Mouse (Mus musculus) midbrain, embryonic 16.5 days (tissue): ENCODE measurements around the gene Mansc1. TPM values are rescaled to one million over a fixed set of nuclear protein-coding genes. Genes with fewer than 3 reads are reported as not detected.
A peak's percentile ranks its signal among the peaks of the same experiment; 100 is the strongest.

ENCODE experiments used
- ATAC-seq: fragments of 200-750 bp; cut with Nextera tagmentation; 2 replicates; pipeline ENCODE4 v1.8.0; 2017; ENCODE audit warnings: moderate TSS enrichment
- H3K27ac ChIP-seq: fragments of 300-500 bp; sonication (generic); 2 replicates; pipeline ENCODE4 v1.5.1; 2014; ENCODE audit warnings: mild to moderate bottlenecking, low read length, mixed read lengths
- H3K27me3 ChIP-seq: fragments of 300-500 bp; sonication (generic); 2 replicates; pipeline ENCODE4 v1.6.1; 2014; ENCODE audit warnings: low read depth, low read length, mixed read lengths; ENCODE audit not compliant: control insufficient read depth, insufficient read depth
- H3K36me3 ChIP-seq: fragments of 300-500 bp; sonication (generic); 2 replicates; pipeline ENCODE4 v1.6.1; 2014; ENCODE audit warnings: mild to moderate bottlenecking, low read length, moderate library complexity, mixed read lengths; ENCODE audit not compliant: control insufficient read depth, insufficient read depth
- H3K4me1 ChIP-seq: fragments of 300-500 bp; sonication (generic); 2 replicates; pipeline ENCODE4 v1.6.1; 2014; ENCODE audit warnings: mild to moderate bottlenecking, low read length, mixed read lengths; ENCODE audit not compliant: control insufficient read depth, insufficient read depth
- H3K4me2 ChIP-seq: fragments of 300-500 bp; sonication (generic); 2 replicates; pipeline ENCODE4 v1.6.1; 2014; ENCODE audit warnings: mild to moderate bottlenecking, low read length, mixed read lengths
- H3K4me3 ChIP-seq: fragments of 300-500 bp; sonication (generic); 2 replicates; pipeline ENCODE4 v1.5.1; 2014; ENCODE audit warnings: low read depth, mild to moderate bottlenecking, low read length, moderate library complexity, mixed read lengths
- H3K9ac ChIP-seq: fragments of 300-500 bp; sonication (generic); 2 replicates; pipeline ENCODE4 v1.6.1; 2014; ENCODE audit warnings: low read depth, low read length, mixed read lengths
- H3K9me3 ChIP-seq: fragments of 300-500 bp; sonication (generic); replicated peaks from 2 replicates; pipeline ENCODE4 v1.6.1; 2014; ENCODE audit warnings: mild to moderate bottlenecking, low read length, mixed read lengths; ENCODE audit not compliant: control insufficient read depth, poor library complexity, severe bottlenecking
- WGBS: fragments of 180-500 bp; shearing (Covaris S2); extraction: QIAGEN DNeasy Blood & Tissue Kit; methylation state at CpG from one replicate; pipeline ENCODE4 v1.1.7; 2014; 5-methylcytosine and 5-hydroxymethylcytosine counted together
- polyA plus RNA-seq: library from polyadenylated mRNA; unstranded; fragments of >200 nt; fragmentation: Nextera tagmentation; extraction: Ambion mirVana; gene quantifications from 2 replicates; pipeline ENCODE4 v1.2.1, GENCODE M21; 2015

Mansc1 gene
- polyA plus RNA-seq, 1 experiment from 2014 or later, result 1.0 TPM

DNA sequence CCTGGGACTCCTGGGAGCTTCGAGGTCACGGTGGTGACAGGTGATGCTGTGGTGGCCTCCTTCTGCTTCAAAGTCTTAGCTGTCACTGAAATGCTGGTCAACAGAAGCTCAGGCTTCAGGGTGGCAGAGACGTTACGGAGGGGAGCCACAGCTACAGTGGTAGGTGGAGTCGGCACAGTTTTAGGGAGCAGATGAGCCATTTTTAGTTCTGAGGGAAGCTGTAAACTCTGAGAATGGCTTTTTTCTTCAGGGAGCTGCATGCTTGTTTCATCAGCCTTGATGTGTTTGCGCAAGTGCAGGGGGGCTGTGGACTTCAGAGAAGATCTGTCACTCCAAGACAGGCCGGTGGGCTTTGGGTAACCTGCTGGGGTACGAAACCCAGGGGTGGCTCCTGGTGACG lies 21.9 kb downstream of the Mansc1 start:
- no peak overlapping the region for H3K27ac ChIP-seq
- H3K36me3 ChIP-seq, result no peaks in the 10 kb centered on the region
- no peak overlapping the region for H3K4me3 ChIP-seq
- no peak overlapping the region for H3K4me2 ChIP-seq
- H3K4me1 ChIP-seq, result 0 out of 2 replicates have a peak, but pooled peaks cover 3% of the 10 kb centered on the region
- no peak overlapping the region for H3K9ac ChIP-seq
- no peaks in the 10 kb centered on the region for H3K9me3 ChIP-seq
- WGBS, result 89% methylated on average over 9 of the region's 9 CpGs
- no peak for ATAC-seq
- H3K27me3 ChIP-seq, result no peaks in the 10 kb centered on the region

DNA sequence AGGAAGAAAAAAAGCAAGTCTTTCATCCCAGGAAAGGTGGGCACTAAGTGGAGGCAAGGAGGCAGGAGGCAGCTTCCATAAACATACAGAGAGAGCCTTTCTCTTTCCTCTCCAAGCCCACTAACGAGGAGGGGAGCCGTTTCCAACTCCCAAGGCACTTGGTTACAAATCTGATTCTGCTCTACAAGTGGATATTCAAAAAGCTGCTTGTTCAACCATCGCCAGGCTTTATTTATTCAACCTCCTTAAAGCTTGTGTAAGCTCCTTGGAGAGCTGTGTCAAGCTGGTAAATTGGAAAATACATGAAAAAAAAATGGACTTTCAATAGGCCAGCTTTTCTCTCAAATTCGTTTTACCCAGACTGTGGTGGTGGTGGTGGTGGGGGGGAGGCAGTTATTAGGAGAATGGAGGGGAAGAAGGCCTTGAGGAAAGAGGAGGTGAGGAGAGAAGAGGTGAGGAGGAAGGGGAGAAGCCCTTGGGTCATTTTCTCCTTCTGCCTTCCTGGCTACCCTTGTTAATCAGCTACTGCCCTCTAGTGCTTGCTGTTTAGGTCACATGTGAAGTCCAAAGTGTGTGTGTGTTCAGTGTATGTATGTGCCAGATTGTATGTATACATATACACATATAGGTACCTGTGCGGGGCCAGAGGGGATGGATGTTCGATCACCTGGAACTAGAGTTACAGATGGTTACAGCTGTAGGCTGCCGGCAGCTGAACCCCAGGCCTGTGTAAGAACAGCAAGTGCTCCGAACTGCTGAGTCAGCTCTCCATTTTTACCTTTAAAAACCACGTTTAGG lies 25.1 kb downstream of the Mansc1 start:
- no peaks in the 10 kb centered on the region for H3K9me3 ChIP-seq
- H3K27me3 ChIP-seq, result no peaks in the 10 kb centered on the region
- 0 out of 2 replicates have a peak, but pooled peaks cover 3% of the 10 kb centered on the region for H3K4me1 ChIP-seq
- no peak overlapping the region for H3K4me2 ChIP-seq
- H3K9ac ChIP-seq, result no peak overlapping the region
- 54% methylated on average over 9 of the region's 9 CpGs for WGBS
- no peak overlapping the region for H3K4me3 ChIP-seq
- H3K27ac ChIP-seq, result no peak overlapping the region
- ATAC-seq, result peak; percentile 55; the same call in 1 of the 2 replicates
- no peaks in the 10 kb centered on the region for H3K36me3 ChIP-seq

DNA sequence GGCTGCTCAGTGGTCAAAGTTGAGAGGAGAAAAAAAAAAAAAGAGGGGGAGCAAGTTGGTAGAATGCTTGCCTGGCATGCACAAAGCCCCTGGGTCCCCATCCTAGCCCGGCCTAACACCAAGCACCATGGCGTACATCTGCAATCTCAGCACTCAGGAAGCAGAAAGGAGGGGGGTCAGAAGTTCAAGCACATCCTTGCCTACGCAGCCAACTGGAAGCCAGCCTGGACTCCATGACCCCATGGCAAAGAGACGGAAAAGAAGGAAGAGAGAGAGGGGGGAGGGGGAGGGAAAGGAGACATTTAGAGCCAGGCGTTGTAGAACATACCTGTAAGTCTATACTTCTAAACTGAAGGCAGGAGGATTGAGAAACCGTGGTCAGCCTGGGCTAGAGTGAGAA lies 25.7 kb downstream of the Mansc1 start:
- WGBS, result 72% methylated on average over 6 of the region's 6 CpGs
- Histone ChIP-seq H3K9ac (no peak overlapping the region), H3K4me3 (no peak overlapping the region), H3K4me2 (no peak overlapping the region), H3K27me3 (no peaks in the 10 kb centered on the region), H3K36me3 (no peaks in the 10 kb centered on the region), H3K27ac (no peak overlapping the region), H3K9me3 (no peaks in the 10 kb centered on the region), H3K4me1 (0 out of 2 replicates have a peak, but pooled peaks cover 3% of the 10 kb centered on the region)
- ATAC-seq, result no peak

DNA sequence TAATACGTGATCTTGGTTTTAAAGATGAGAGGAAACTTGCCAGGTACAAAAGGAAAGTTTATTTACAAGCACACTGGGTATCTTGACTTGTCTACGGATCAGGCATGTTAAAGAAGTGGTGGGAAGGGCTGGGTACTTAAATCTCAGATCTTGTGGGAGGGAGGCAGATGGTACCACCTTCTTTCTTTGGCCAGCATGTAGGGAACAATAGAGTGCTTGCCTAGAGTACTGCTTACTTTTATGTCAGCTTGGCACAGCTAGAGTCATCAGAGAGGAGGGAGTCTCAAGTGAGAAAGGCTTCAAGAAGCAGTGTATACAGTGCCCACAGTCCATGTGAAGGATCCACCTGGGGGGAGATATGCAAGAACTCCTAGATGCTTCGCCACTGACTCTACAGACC lies 27.1 kb downstream of the Mansc1 start:
- no peak for ATAC-seq
- H3K27me3 ChIP-seq, result no peaks in the 10 kb centered on the region
- H3K9me3 ChIP-seq, result no peaks in the 10 kb centered on the region
- H3K4me1 ChIP-seq, result 0 out of 2 replicates have a peak, but pooled peaks cover 3% of the 10 kb centered on the region
- H3K4me2 ChIP-seq, result no peak overlapping the region
- WGBS, result 89% methylated on average over 3 of the region's 3 CpGs
- H3K9ac ChIP-seq, result no peak overlapping the region
- no peak overlapping the region for H3K4me3 ChIP-seq
- no peaks in the 10 kb centered on the region for H3K36me3 ChIP-seq
- H3K27ac ChIP-seq, result no peak overlapping the region

DNA sequence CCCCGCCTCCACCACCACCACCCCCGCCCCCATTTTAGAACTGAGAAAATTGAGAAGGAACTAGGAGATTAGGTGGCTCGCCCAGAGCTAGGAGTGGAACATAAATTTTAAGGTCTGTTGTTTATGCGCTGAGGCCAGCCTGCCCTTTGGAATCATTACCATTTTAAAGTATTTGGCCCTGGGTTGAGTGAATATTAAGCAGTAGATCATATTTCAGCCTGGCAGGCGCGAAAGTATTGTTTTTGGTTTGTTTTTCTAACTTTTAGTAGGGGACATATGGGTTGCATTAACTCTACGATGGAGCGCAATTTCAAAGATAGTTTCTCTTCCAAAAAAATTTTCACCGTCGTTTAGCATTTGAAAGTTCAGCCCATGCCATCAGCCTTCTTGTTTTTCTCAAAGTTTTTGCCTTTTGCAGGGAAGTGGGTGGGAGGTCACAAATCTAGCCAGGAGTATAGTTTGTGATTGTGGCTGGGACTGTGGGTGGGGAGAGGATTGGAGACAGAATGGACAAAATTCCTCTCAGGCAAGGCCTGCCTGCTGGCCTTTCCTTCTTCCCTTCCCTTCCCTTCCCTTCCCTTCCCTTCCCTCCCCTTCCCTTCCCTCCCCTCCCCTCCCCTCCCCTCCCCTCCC lies 29.8 kb downstream of the Mansc1 start:
- no peaks in the 10 kb centered on the region for H3K36me3 ChIP-seq
- H3K27me3 ChIP-seq, result no peaks in the 10 kb centered on the region
- no peaks in the 10 kb centered on the region for H3K9me3 ChIP-seq
- ATAC-seq, result no peak
- H3K27ac ChIP-seq, result no peak overlapping the region
- no peak overlapping the region for H3K9ac ChIP-seq
- 61% methylated on average over 10 of the region's 10 CpGs for WGBS
- no peak overlapping the region for H3K4me2 ChIP-seq
- 0 out of 2 replicates have a peak, but pooled peaks cover 3% of the 10 kb centered on the region for H3K4me1 ChIP-seq
- H3K4me3 ChIP-seq, result no peak overlapping the region

DNA sequence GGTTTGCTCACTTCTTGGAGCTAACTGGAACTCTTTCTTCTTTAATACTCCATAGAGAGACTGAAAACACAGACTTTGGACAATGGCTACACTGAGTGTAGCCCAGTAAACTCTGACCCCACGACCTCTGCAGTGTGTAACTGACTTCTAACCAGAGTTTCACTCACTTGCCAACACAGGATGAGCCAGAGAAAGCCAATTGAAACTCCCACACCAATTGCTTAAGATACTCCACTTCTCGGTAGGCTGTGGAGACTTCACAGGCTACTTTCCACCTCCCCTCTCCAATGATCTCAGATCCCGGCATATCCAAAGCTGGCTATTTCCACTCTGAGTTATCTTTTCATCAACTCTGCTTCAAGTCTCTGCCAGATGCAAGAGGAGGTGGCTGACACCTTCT lies 30.5 kb downstream of the Mansc1 start:
- no peaks in the 10 kb centered on the region for H3K9me3 ChIP-seq
- H3K4me2 ChIP-seq, result no peak overlapping the region
- no peak overlapping the region for H3K9ac ChIP-seq
- H3K4me1 ChIP-seq, result no peaks in the 10 kb centered on the region
- 58% methylated on average over 3 of the region's 3 CpGs for WGBS
- no peak for ATAC-seq
- H3K27ac ChIP-seq, result no peak overlapping the region
- H3K27me3 ChIP-seq, result no peaks in the 10 kb centered on the region
- H3K4me3 ChIP-seq, result no peak overlapping the region
- H3K36me3 ChIP-seq, result no peaks in the 10 kb centered on the region

DNA sequence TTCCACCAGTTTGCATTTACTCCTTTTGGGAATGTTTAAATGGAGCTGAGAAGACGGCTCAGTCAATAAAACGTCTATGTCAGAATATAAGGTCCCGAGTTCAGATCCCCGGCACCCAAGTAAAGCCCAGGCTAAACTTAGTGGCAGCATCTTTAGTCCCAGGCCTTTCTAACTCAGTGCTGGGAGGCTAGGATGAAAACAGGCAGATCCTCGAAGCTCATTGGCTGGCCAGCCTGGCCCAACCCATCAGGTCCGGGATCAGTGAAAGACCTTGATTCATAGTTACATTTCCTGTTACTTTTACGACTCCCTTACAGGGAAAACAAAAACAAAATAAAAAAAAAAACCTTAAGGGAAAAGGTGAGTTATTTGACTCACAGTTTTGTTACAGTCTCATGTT lies 31.2 kb downstream of the Mansc1 start:
- ATAC-seq, result no peak
- Histone ChIP-seq H3K36me3 (no peaks in the 10 kb centered on the region), H3K9me3 (no peaks in the 10 kb centered on the region), H3K4me3 (no peak overlapping the region), H3K4me1 (no peaks in the 10 kb centered on the region), H3K27ac (no peak overlapping the region), H3K9ac (no peak overlapping the region), H3K4me2 (no peak overlapping the region), H3K27me3 (no peaks in the 10 kb centered on the region)
- WGBS, result 62% methylated on average over 7 of the region's 7 CpGs

DNA sequence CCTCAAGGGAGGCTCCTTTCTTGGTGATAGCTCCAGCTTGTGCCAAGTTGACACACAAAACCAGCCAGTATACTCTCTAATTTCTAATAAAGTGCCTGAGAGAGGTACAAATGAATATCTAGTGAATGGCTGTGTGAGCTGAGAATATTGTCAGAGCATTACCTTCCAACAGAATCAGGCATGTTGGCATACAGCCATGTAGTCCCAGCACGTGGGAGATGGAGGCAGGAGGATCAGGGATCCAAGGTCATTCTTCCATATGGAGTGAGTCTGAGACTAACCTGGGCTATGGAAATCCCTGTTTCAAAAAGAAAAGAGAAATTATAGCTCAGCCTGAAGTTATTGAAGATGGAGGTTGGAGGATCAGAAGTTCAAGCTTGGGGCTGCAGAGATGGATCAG lies 33.0 kb downstream of the Mansc1 start:
- Histone ChIP-seq H3K4me3 (no peak overlapping the region), H3K4me1 (no peaks in the 10 kb centered on the region), H3K27ac (no peak overlapping the region), H3K9ac (no peak overlapping the region), H3K9me3 (no peaks in the 10 kb centered on the region), H3K4me2 (no peak overlapping the region), H3K36me3 (no peaks in the 10 kb centered on the region), H3K27me3 (no peaks in the 10 kb centered on the region)
- 63% methylated on average over 1 of the region's 1 CpGs for WGBS
- ATAC-seq, result no peak

DNA sequence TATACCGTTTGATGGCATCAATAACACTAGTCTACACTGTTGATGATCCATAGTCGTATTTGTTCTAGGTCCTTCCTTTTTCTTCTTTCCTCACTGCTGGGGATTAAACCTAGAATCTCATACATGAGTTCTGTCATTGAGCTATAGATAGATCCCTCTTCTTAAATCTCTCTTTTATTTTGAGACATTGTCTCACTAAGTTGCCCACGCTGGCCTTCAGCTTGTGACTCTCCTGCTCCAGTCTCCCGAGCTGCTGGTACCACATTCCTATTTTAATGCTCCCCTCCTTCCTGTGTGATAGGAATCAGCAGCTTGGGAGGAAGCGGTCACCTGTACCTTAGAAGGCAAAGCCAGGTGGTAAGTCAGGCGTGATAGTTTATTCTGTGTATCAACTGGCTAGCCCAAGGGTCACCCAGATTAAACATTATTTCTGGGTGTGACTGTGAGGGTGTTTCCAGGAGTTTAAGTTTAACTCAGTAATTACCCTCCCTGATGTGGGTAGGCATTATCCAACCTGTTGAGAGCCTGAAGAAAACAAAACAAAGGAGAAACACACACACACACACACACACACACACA lies 34.5 kb downstream of the Mansc1 start:
- Histone ChIP-seq H3K36me3 (no peaks in the 10 kb centered on the region), H3K4me2 (no peak overlapping the region), H3K9ac (no peak overlapping the region), H3K4me3 (no peak overlapping the region), H3K9me3 (no peaks in the 10 kb centered on the region), H3K27me3 (no peaks in the 10 kb centered on the region), H3K4me1 (no peaks in the 10 kb centered on the region), H3K27ac (no peak overlapping the region)
- no peak for ATAC-seq
- WGBS, result 91% methylated on average over 6 of the region's 6 CpGs
